Mouse (Mus musculus): ENCODE results near the gene Spns1.

The Spns1 gene

GRCm38 (mm10) chr7:126368367-126368766 lies 8.9 kb downstream of the Spns1 start:
- no peak for DNase-seq

GRCm38 (mm10) chr7:126367636-126368035 lies 9.6 kb downstream of the Spns1 start:
- DNase-seq = no peak

- no peak for DNase-seq
Measured at GRCm38 (mm10) chr7:126363038-126363437, 14.2 kb downstream of the Spns1 start.

GRCm38 (mm10) chr7:126359049-126359448 lies 18.2 kb downstream of the Spns1 start:
- no peak for DNase-seq

DNA sequence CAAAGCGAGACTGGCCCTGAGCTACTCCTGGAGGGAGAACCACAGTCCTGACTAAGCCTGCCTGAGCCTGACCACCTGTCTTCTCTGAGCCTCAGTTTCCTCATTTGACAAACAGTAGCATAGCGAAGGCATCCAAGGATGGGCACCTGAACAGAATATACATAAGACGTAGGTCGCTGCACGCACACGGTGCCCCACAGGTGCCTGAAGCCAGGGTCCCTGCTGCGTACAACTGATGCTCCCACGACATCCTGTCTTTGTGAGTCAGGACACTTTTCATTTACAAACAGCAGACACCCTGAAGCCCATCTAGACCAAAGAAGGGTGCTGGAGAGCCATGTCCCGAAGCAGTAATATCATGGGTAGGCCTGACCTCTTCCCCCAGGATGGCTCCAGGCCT lies 18.8 kb downstream of the Spns1 start:
- no peak for DNase-seq

DNA sequence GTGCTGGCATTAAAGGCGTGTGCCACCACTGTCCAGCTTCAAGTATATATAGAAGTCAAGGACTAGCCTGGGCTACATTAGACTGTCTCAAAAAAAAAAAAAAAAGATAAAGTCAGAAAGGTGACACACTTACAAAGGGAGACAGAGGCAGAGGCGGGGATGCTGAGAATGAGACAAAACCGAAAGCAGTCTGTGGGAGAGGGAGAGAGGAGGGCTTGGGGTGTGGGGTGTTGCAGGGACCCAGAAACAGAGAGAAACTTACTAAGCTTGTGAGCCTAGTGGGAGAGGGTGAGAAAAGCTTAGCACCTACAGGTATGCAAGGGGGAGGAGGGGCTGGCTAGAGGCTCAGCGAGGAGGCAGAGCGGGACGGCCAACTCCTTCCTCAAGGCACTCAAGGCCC lies 19.4 kb downstream of the Spns1 start:
- no peak for DNase-seq

- DNase-seq = no peak
Measured at GRCm38 (mm10) chr7:126356793-126357591, 20.3 kb downstream of the Spns1 start.

DNA sequence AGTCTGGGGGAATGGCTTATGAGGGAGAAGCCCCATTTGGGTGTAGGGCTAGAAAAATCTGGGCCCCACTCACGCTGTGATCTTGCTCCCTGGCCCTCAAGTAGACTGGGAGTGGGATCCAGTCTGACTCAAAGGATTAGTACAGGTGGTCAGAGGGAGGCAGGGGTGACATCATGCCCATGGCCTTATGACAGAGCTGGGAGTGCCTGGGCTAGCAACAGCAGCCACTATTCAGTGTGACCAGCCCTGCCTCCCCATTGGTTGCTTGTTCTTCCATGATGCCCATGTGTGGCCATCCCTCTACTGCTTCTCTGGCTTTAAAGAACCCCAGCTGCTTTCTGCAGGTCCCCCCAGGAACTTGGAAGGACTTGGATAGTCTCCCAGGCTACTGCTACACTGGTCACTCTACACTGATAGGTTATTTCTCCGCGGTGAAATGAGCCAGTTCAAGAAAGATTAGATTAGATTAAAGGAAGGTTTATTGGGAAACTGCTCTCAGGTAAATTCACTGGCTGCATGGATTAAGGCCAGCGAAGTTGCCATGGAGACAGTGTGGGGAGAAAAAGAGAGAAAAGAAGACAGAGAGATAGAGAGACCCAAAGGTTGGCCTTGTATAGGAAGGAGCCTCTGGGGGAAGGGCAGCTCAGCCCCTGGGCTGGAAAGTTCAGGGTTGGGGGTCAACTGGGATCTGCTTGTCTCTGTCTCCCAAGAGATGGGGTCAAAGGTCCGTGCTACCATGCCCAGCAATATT lies 21.2 kb downstream of the Spns1 start:
- DNase-seq = no peak

- DNase-seq = no peak
Measured at GRCm38 (mm10) chr7:126354738-126355614, 22.3 kb downstream of the Spns1 start.

DNA sequence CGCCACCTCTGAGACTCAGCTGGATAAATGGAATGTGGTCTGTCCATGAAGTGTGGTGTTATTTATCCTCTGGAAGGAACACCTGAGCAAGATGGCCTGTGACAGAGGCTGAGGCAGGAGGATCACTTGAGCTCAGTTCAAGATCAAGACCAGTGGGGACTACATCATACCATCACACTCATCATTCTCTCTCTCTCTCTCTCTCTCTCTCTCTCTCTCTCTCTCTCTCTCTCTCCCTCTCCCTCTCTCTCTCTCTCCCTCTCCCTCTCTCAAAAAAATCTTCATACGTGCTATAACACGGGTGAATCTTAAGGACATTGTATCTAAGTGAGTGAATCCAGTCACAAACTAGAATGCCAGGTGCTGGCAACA lies 23.3 kb downstream of the Spns1 start:
- no peak for DNase-seq

DNA sequence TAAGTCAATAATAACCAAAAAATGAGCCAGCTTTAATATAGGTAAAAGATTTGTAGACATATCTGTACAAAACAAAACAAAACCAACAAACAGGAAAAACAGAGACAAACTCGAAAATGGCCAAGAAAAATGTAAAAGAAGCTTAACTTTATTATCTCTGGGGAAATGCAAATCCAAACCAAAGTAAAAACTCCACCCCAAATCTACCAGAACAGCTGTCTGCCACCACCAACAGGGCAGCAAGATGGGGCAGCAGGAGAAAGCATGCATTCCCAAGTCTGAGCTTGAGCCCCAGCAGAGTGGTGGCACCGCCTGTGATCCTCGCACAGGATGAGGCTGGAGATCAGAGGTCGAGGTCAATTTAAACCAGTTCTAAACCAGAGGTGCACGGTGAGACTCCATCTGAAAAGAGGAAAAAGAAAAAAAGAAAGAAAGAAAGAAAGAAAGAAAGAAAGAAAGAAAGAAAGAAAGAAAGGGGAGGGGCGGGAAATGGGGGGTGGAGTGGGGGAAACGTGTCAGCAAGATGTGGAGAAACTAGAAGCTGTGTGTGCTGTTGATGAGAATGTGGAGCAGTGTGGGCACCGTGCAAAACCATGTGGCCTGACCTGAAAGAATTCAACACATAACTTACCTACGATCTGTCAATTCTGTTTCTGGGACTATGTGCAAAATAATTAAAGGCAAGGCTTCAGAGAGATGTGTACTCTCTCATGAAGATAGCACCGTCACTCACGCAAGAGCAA lies 23.8 kb downstream of the Spns1 start:
- no peak for DNase-seq

- DNase-seq = no peak
Measured at GRCm38 (mm10) chr7:126351419-126351951, 25.8 kb downstream of the Spns1 start.

DNA sequence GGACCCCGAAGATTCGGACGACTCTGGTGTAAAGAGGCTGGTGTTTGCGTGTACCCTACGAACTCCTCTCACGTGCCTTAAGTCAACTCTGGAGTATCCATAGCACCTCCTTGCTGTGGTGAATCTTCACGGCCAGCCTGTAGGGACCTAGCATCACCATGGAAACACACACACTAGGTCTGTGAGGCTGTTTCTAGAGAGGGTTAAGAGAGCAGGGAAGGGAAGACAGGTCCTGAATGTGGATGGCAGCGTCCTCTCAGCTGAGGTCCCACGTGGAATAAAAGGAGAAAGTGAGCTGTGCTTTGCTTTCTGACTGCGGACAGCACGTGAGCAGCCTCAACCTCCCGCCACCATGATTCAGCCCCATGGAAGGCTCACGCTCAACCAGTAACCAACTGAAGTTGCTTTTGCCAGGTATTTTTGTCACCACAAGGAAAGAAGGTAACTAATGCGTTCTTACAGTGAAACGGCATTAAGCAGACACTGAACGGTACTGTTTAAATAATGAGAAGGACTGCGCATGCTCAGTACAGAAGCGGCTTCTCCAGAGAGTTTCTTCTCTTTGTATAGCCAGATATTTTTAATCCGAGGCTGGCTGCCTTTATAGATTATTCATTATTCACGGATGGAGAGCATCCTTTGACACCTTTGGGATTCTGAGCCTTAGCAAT lies 26.4 kb downstream of the Spns1 start:
- DNase-seq = no peak

GRCm38 (mm10) chr7:126348293-126348692 lies 29.0 kb downstream of the Spns1 start:
- no peak for DNase-seq

DNA sequence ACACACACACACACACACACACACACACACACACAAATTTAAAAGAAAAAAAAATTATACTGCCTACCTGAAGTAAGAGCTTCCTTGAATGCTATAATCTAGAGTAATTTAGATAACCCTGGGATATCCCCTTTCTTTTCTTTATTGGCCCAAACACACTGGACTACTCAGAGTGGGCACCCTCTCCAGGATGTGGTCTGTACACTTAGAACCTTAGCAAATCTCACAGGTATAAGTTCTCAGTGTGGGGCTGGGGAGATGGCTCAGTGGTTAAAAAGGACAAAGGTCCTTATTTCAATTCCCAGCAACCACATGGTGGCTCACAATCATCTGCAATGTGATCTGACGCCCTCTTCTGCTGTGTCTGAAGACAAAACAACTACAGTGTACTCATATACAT lies 30.2 kb downstream of the Spns1 start:
- DNase-seq = no peak

GRCm38 (mm10) chr7:126345969-126346368 lies 31.3 kb downstream of the Spns1 start:
- DNase-seq = no peak

GRCm38 (mm10) chr7:126345557-126345956 lies 31.7 kb downstream of the Spns1 start:
- no peak for DNase-seq

GRCm38 (mm10) chr7:126340896-126341295 lies 36.4 kb downstream of the Spns1 start:
- no peak for DNase-seq

DNA sequence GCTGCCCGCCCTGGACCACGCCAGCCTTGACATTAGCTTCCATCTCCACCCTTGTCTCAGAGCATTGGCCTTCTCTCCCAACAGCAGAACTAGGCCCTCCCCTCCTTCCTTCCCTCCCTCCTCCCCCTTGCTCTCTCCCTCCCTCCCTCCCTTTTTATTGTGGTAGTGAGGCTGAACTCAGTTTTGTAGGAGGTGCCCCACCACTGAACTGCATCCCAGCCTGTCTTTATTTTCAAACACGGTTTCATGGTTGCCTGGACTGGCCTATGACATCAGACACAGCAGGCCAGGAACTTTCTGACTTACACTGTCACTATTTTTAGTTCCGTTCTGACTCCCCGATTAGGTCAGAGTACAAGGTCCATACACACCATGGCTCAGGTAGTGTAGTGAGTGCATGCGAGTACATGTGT lies 37.0 kb downstream of the Spns1 start:
- no peak for DNase-seq

DNA sequence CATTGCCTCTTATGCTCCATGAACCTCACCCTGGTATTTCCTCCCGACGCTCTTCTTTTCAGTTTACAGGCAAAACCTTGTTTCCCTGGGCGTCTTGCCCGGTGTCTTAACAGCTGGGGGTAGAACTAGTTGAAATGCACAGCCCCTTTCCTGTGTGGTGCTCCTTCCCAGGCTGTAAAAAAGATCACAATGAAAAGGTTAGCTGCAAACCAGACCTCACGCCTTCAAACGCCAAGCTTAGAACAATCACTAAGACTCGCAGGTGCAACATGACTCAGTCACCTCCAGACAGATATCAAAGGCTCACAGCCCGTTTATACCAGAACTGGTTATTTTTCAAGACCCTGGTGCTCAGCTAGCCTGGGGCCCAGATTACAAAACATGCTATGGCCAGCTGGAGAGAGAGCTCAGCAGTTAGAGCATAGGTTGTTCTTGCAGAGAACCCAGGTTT lies 37.7 kb downstream of the Spns1 start:
- no peak for DNase-seq

GRCm38 (mm10) chr7:126338906-126339305 lies 38.3 kb downstream of the Spns1 start:
- no peak for DNase-seq

- DNase-seq = no peak
Measured at GRCm38 (mm10) chr7:126335556-126335955, 41.7 kb downstream of the Spns1 start.

Measured in cerebellum, postnatal 36 days (tissue).